Comparison of ENCODE assay signal across 20 mouse cellular contexts in the genomic region with DNA sequence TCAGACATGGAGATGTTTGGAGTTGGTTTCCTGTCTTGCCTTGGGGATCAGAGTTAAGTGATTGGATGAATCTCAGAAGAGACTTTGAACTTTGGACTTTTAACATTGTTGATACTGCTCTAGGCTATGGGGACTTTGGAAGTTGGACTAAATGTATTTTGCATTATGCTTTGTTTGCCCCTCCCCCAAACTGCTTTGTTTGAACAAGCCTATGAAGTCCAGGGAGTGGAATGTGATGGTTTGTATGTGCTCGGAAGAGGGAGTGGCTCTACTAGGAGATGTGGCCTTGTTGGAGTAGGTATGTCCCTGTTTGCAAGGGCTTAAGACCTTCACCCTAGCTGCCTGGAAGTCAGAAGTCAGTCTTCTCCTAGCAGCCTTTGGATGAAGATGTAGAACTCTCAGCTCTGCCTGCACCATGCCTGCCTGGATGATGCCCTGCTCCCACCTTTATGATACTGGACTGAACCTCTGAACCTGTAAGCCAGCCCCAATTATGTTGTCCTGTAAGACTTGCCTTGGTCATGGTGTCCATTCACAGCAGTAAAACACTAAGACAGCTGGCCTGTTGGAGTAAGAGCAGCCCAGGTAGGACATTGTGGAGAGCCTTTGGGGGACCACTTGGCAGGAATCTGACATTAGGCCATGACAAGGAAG. TPM values are rescaled to one million over a fixed set of nuclear protein-coding genes. Genes with fewer than 3 reads are reported as not detected.
A peak's percentile ranks its signal among the peaks of the same experiment; 100 is the strongest.
DNase-seq lines count a peak whose midpoint lies in the region; ATAC-seq and TF ChIP-seq lines count a peak whose summit lies in the region.
"Had no signal": no experiment of that assay in that cellular context is flagged by ENCODE, and none has a peak within 500 bp of the region (broad histone marks: within the 10 kb centered on the region; RNA-seq: fewer than 3 reads in every experiment).

No protein-coding gene starts in this region.

- 40% methylated on average over 1 of the region's 1 CpGs for WGBS in kidney, postnatal 0 days
- WGBS in intestine, embryonic 14.5 days: 45% methylated on average over 1 of the region's 1 CpGs
- WGBS in liver, embryonic 16.5 days (ENCODE audit: insufficient replicate concordance): 50% methylated on average over 1 of the region's 1 CpGs

- H3K9me3 ChIP-seq in kidney, postnatal 0 days (replicated peaks; ENCODE audit: low read length): no peaks in the 10 kb centered on the region
- no peaks in the 10 kb centered on the region for H3K9me3 ChIP-seq in intestine, embryonic 14.5 days (ENCODE audit: control insufficient read depth, low read length)
- H3K9me3 ChIP-seq in liver, embryonic 16.5 days (replicated peaks; ENCODE audit: control insufficient read depth, low read length): no peaks in the 10 kb centered on the region
- H3K9me3 ChIP-seq: limb, embryonic 15.5 days; midbrain, embryonic 15.5 days had no signal

- TF ChIP-seq CTCF in kidney, postnatal 0 days (IDR thresholded peaks at IDR 0.05; ENCODE audit: low read depth): no peak
- no peak for TF ChIP-seq CTCF in left cerebral cortex, adult 2 months (IDR thresholded peaks at IDR 0.05)

- no peak overlapping the region for H3K9ac ChIP-seq in kidney, postnatal 0 days (ENCODE audit: low read depth, low read length)
- H3K9ac ChIP-seq in intestine, embryonic 14.5 days (ENCODE audit: low read length): no peak overlapping the region
- H3K9ac ChIP-seq in liver, embryonic 16.5 days (ENCODE audit: low read depth, low read length): no peak overlapping the region
- H3K9ac ChIP-seq: limb, embryonic 15.5 days; midbrain, embryonic 15.5 days had no signal

- 0 out of 2 replicates have a peak, but pooled peaks have one; percentile 34 for ATAC-seq in kidney, postnatal 0 days (replicated peaks; ENCODE audit: low FRiP score, low read depth)
- peak; percentile 69; the same call in 1 of the 2 replicates for ATAC-seq in intestine, embryonic 14.5 days (replicated peaks; ENCODE audit: low FRiP score, low TSS enrichment, low read depth)
- peak; percentile 58 for ATAC-seq in liver, embryonic 16.5 days (ENCODE audit: low read depth)
- ATAC-seq: hindbrain, postnatal 0 days; midbrain, embryonic 15.5 days; Patski had no signal

- no peak overlapping the region for H3K27ac ChIP-seq in kidney, postnatal 0 days
- H3K27ac ChIP-seq in intestine, embryonic 14.5 days (ENCODE audit: low read depth): no peak overlapping the region
- no peak overlapping the region for H3K27ac ChIP-seq in liver, embryonic 16.5 days (ENCODE audit: low read length)
- no peak overlapping the region for H3K27ac ChIP-seq in left cerebral cortex, adult 2 months
- H3K27ac ChIP-seq: hindbrain, postnatal 0 days; limb, embryonic 15.5 days; midbrain, embryonic 15.5 days had no signal

- H3K4me2 ChIP-seq in kidney, postnatal 0 days (ENCODE audit: low read length): no peak overlapping the region
- H3K4me2 ChIP-seq in intestine, embryonic 14.5 days (ENCODE audit: low read length): no peak overlapping the region
- no peak overlapping the region for H3K4me2 ChIP-seq in liver, embryonic 16.5 days (ENCODE audit: low read depth, low read length)
- H3K4me2 ChIP-seq: heart, embryonic 11.5 days; limb, embryonic 15.5 days; midbrain, embryonic 15.5 days had no signal

- intact Hi-C loops in left cerebral cortex, adult 2 months (cut with DNase I): no loop called here

- H3K4me3 ChIP-seq in kidney, postnatal 0 days (replicated peaks; ENCODE audit: low read depth, low read length): no peak overlapping the region
- no peak overlapping the region for H3K4me3 ChIP-seq in intestine, embryonic 14.5 days (ENCODE audit: low read depth, low read length)
- no peak overlapping the region for H3K4me3 ChIP-seq in liver, embryonic 16.5 days (ENCODE audit: low read depth, low read length)
- no peak overlapping the region for H3K4me3 ChIP-seq in left cerebral cortex, adult 2 months
- H3K4me3 ChIP-seq: limb, embryonic 15.5 days; midbrain, embryonic 15.5 days had no signal

- no peaks in the 10 kb centered on the region for H3K27me3 ChIP-seq in kidney, postnatal 0 days (ENCODE audit: insufficient read depth, low read length)
- no peaks in the 10 kb centered on the region for H3K27me3 ChIP-seq in intestine, embryonic 14.5 days (replicated peaks; ENCODE audit: control insufficient read depth, insufficient read depth, low read length)
- no peaks in the 10 kb centered on the region for H3K27me3 ChIP-seq in liver, embryonic 16.5 days (ENCODE audit: control insufficient read depth, insufficient read depth, low read depth, low read length)
- H3K27me3 ChIP-seq: limb, embryonic 15.5 days; midbrain, embryonic 15.5 days; Patski had no signal

- no peaks in the 10 kb centered on the region for H3K36me3 ChIP-seq in kidney, postnatal 0 days (ENCODE audit: insufficient read depth, low read length)
- H3K36me3 ChIP-seq in intestine, embryonic 14.5 days (ENCODE audit: control insufficient read depth, insufficient read depth, low read length): no peaks in the 10 kb centered on the region
- no peaks in the 10 kb centered on the region for H3K36me3 ChIP-seq in liver, embryonic 16.5 days (ENCODE audit: control insufficient read depth, insufficient read depth)
- H3K36me3 ChIP-seq: limb, embryonic 15.5 days; midbrain, embryonic 15.5 days had no signal

- no peak for DNase-seq in kidney, postnatal 0 days (ENCODE audit: low spot score)
- DNase-seq in kidney, postnatal 14 days: no peak
- DNase-seq in ES-CJ7 (ENCODE audit: low read depth, low spot score): peak; percentile 51
- DNase-seq in intestine, embryonic 14.5 days (ENCODE audit: low spot score): peak; percentile 54
- no peak for DNase-seq in layer of hippocampus, postnatal 14 days (ENCODE audit: low spot score in 2 of 2)
- no peak for DNase-seq in spleen, postnatal 10 days (ENCODE audit: low spot score in 2 of 2)
- no peak for DNase-seq in left cerebral cortex, adult 2 months (ENCODE audit: extremely low spot score in 1 of 2, low spot score in 2 of 2)
- DNase-seq: cerebellum, adult 9-10 months; gastrocnemius, postnatal 10 days; heart, postnatal 14 days; kidney, postnatal 25 days; thymus, postnatal 36 days had no signal

- no peaks in the 10 kb centered on the region for H3K4me1 ChIP-seq in kidney, postnatal 0 days (replicated peaks; ENCODE audit: insufficient read depth, low read length)
- H3K4me1 ChIP-seq in intestine, embryonic 14.5 days (replicated peaks; ENCODE audit: control insufficient read depth, insufficient read depth, low read length): 0 out of 2 replicates have a peak, but pooled peaks cover 2% of the 10 kb centered on the region
- peaks cover 1% of the 10 kb centered on the region for H3K4me1 ChIP-seq in liver, embryonic 16.5 days (ENCODE audit: control insufficient read depth, low read depth, low read length)

RNA-seq across cellular contexts. Expression of a gene that starts 5.9 kb away (rescaled TPM):
- polyA plus RNA-seq in kidney, postnatal 0 days (2015; fragmentation: Nextera tagmentation; extraction: Ambion mirVana): 43.8 and 48.8 TPM in 2 replicates
- 77.1 and 82.3 TPM in 2 replicates for polyA plus RNA-seq in intestine, embryonic 14.5 days (2014; fragmentation: Nextera tagmentation; extraction: Ambion mirVana)
- 39.1 and 41.2 TPM in 2 replicates for polyA plus RNA-seq in liver, embryonic 16.5 days (2015; fragmentation: Nextera tagmentation; extraction: Ambion mirVana)
- 10 to 100 TPM; 56.1 to 57.2 TPM for total RNA-seq in layer of hippocampus, postnatal 14 days (2021)
- 10 to 100 TPM; 53.4 to 61.0 TPM for total RNA-seq in left cerebral cortex, adult 2 months (2021)

RNA-seq across cellular contexts. Expression of a gene that starts 5.9 kb away (rescaled TPM):
- 24.4 and 27.3 TPM in 2 replicates for polyA plus RNA-seq in kidney, postnatal 0 days (2015; fragmentation: Nextera tagmentation; extraction: Ambion mirVana)
- polyA plus RNA-seq in intestine, embryonic 14.5 days (2014; fragmentation: Nextera tagmentation; extraction: Ambion mirVana): 25.7 and 29.0 TPM in 2 replicates
- 11.7 and 13.7 TPM in 2 replicates for polyA plus RNA-seq in liver, embryonic 16.5 days (2015; fragmentation: Nextera tagmentation; extraction: Ambion mirVana)
- total RNA-seq in layer of hippocampus, postnatal 14 days (2021): 10 to 100 TPM; 19.9 to 21.4 TPM
- 10 to 100 TPM; 22.0 to 25.5 TPM for total RNA-seq in left cerebral cortex, adult 2 months (2021)

RNA-seq across cellular contexts. Expression of a gene that starts 21.8 kb away (rescaled TPM):
- 72.9 and 82.1 TPM in 2 replicates for polyA plus RNA-seq in kidney, postnatal 0 days (2015; fragmentation: Nextera tagmentation; extraction: Ambion mirVana)
- polyA plus RNA-seq in intestine, embryonic 14.5 days (2014; fragmentation: Nextera tagmentation; extraction: Ambion mirVana): 48.8 and 49.3 TPM in 2 replicates
- polyA plus RNA-seq in liver, embryonic 16.5 days (2015; fragmentation: Nextera tagmentation; extraction: Ambion mirVana): 55.2 and 57.1 TPM in 2 replicates
- total RNA-seq in layer of hippocampus, postnatal 14 days (2021): 10 to 100 TPM; 42.6 to 43.6 TPM
- 10 to 100 TPM; 29.8 to 30.3 TPM for total RNA-seq in left cerebral cortex, adult 2 months (2021)

RNA-seq across cellular contexts. Expression of a gene that starts 21.9 kb away (rescaled TPM):
- 0.04 TPM in 1 of 2 replicates, not detected in the other for polyA plus RNA-seq in kidney, postnatal 0 days (2015; fragmentation: Nextera tagmentation; extraction: Ambion mirVana)
- 0.17 TPM in 1 of 2 replicates, not detected in the other for polyA plus RNA-seq in intestine, embryonic 14.5 days (2014; fragmentation: Nextera tagmentation; extraction: Ambion mirVana)
- not detected in 2 replicates for polyA plus RNA-seq in liver, embryonic 16.5 days (2015; fragmentation: Nextera tagmentation; extraction: Ambion mirVana)
- 1 to 10 TPM; 2.0 TPM for total RNA-seq in layer of hippocampus, postnatal 14 days (2021)
- 1 to 10 TPM; 2.0 to 2.6 TPM for total RNA-seq in left cerebral cortex, adult 2 months (2021)
- total RNA-seq: gastrocnemius, postnatal 10 days; heart, postnatal 14 days; megakaryocyte progenitor cell, adult 5-6 weeks; neutrophil, adult 5-6 weeks had no signal
- polyA plus RNA-seq: heart, embryonic 11.5 days; limb, embryonic 15.5 days had no signal

RNA-seq across cellular contexts. Expression of a gene that starts 23.6 kb away (rescaled TPM):
- polyA plus RNA-seq in kidney, postnatal 0 days (2015; fragmentation: Nextera tagmentation; extraction: Ambion mirVana): 39.2 and 40.8 TPM in 2 replicates
- polyA plus RNA-seq in intestine, embryonic 14.5 days (2014; fragmentation: Nextera tagmentation; extraction: Ambion mirVana): 59.8 and 69.8 TPM in 2 replicates
- polyA plus RNA-seq in liver, embryonic 16.5 days (2015; fragmentation: Nextera tagmentation; extraction: Ambion mirVana): 28.3 and 29.2 TPM in 2 replicates
- total RNA-seq in layer of hippocampus, postnatal 14 days (2021): 10 to 100 TPM; 72.9 to 74.7 TPM
- 100 to 1,000 TPM in 1 of 2 experiments, 10 to 100 TPM in 1; 93.1 to 112 TPM for total RNA-seq in left cerebral cortex, adult 2 months (2021)

Comparison
In these comparisons a context has a peak if more than half of its experiments do, and no peak if none do; other contexts are left out.
1. DNase-seq: peak in ES-CJ7 (single experiment) and intestine, embryonic 14.5 days (single experiment); none in kidney, postnatal 0 days (single experiment), kidney, postnatal 14 days (single experiment), layer of hippocampus, postnatal 14 days (0 of 2), spleen, postnatal 10 days (0 of 2) and left cerebral cortex, adult 2 months (0 of 2).
2. Peak in every context shown above with its lines, with median percentiles within 50 percentile points of each other: ATAC-seq.